Mouse (Mus musculus): ENCODE measurements around the gene Eno2. TPM values are rescaled to one million over a fixed set of nuclear protein-coding genes. Genes with fewer than 3 reads are reported as not detected.

The Eno2 gene
- polyA plus RNA-seq, 3 experiments from 2014 or later, result 3.5 to 23.1 (median 12.8) TPM

GRCm38 (mm10) chr6:124759259-124759658, 10.2 kb downstream of the Eno2 start:
- ATAC-seq, result peak; percentile 72

GRCm38 (mm10) chr6:124758849-124759232, 10.6 kb downstream of the Eno2 start:
- ATAC-seq, result no peak

- no peak for ATAC-seq
Measured at GRCm38 (mm10) chr6:124757909-124758848, 11.3 kb downstream of the Eno2 start.

- ATAC-seq, result no peak
Measured at GRCm38 (mm10) chr6:124757351-124757880, 12.1 kb downstream of the Eno2 start.

- ATAC-seq, result peak; percentile 16
Measured at GRCm38 (mm10) chr6:124756652-124757350, 12.7 kb downstream of the Eno2 start.

GRCm38 (mm10) chr6:124755831-124756595, 13.5 kb downstream of the Eno2 start, which contains the start of the genes Gm45234 and Atn1:
Gene Gm45234, minus strand, starts transcription at chr6:124756021.
Gene Atn1, minus strand, starts transcription at chr6:124756524.
- ATAC-seq, result peak; percentile 23

- no peak for ATAC-seq
Measured at GRCm38 (mm10) chr6:124755306-124755705, 14.2 kb downstream of the Eno2 start.

GRCm38 (mm10) chr6:124753861-124754260, 15.6 kb downstream of the Eno2 start:
- no peak for ATAC-seq

GRCm38 (mm10) chr6:124750405-124750804, 19.1 kb downstream of the Eno2 start:
- ATAC-seq, result peak; percentile 74

- no peak for ATAC-seq
Measured at GRCm38 (mm10) chr6:124746654-124747632, 22.5 kb downstream of the Eno2 start.

GRCm38 (mm10) chr6:124746296-124746605, 23.2 kb downstream of the Eno2 start:
- ATAC-seq, result no peak

- peak; percentile 59 for ATAC-seq
Measured at GRCm38 (mm10) chr6:124745490-124746295, 23.8 kb downstream of the Eno2 start.

- ATAC-seq, result no peak
Measured at GRCm38 (mm10) chr6:124744755-124745321, 24.6 kb downstream of the Eno2 start.

- ATAC-seq, result no peak
Measured at GRCm38 (mm10) chr6:124743647-124744046, 25.8 kb downstream of the Eno2 start.

GRCm38 (mm10) chr6:124742839-124743514, 26.5 kb downstream of the Eno2 start:
- ATAC-seq, result no peak

GRCm38 (mm10) chr6:124741842-124742241, 27.6 kb downstream of the Eno2 start:
- ATAC-seq, result no peak

GRCm38 (mm10) chr6:124740888-124741761, 28.3 kb downstream of the Eno2 start, which contains the start of gene Grcc10:
Gene Grcc10, minus strand, starts transcription at chr6:124741374.
- ATAC-seq, result peak; percentile 84

GRCm38 (mm10) chr6:124740211-124740887, 29.1 kb downstream of the Eno2 start:
- peak; percentile 19 for ATAC-seq

All from inflammation-experienced regulatory T-cells, adult 6 months (primary cell).